Comparison of ENCODE assay signal across 9 mouse cellular contexts in genomic region chr17:35829737-35830136, GRCm38 (mm10). TPM values are rescaled to one million over a fixed set of nuclear protein-coding genes. Genes with fewer than 3 reads are reported as not detected.
DNase-seq lines count a peak whose midpoint lies in the region; ATAC-seq and TF ChIP-seq lines count a peak whose summit lies in the region.
"Had no signal": no experiment of that assay in that cellular context is flagged by ENCODE, and none has a peak within 500 bp of the region (broad histone marks: within the 10 kb centered on the region; RNA-seq: fewer than 3 reads in every experiment).

No protein-coding gene starts in this region.

- in situ Hi-C loops in CH12.LX (cut with MboI; ENCODE audit: low pct_ligation_motif_present, low pct_unique_long_range_greater_than_20kb, low sequenced_read_pairs): loop anchor here (5.0 kb wide), 1 partner anchor 87 kb away; no protein-coding TSS in a partner anchor

- no peak for DNase-seq in CH12.LX (ENCODE audit: extremely low read depth)
- DNase-seq in c-Kit-positive CD71-negative TER-119-negative erythroid progenitor cells, embryonic 14.5 days (ENCODE audit: low read depth): peak; percentile 81
- DNase-seq in forebrain, embryonic 11.5 days (ENCODE audit: low spot score): peak; percentile 92
- peak; percentile 88 to 90 for DNase-seq in heart, postnatal 10 days
- peak; percentile 91 to 94 for DNase-seq in kidney, postnatal 36 days
- peak; percentile 93 for DNase-seq in lung, embryonic 14.5 days
- peak; percentile 95 for DNase-seq in thymus, postnatal 0 days (ENCODE audit: low spot score)

- no peak overlapping the region for H3K4me2 ChIP-seq in CH12.LX (ENCODE audit: insufficient read depth, low read depth, poor library complexity, severe bottlenecking)
- no peak overlapping the region for H3K4me2 ChIP-seq in forebrain, embryonic 11.5 days (ENCODE audit: low read depth, low read length, severe bottlenecking)
- H3K4me2 ChIP-seq in lung, embryonic 14.5 days: peak overlapping the region; percentile 8; the same call in 1 of the 2 replicates

- WGBS in forebrain, embryonic 11.5 days: 1% methylated on average over 21 of the region's 21 CpGs
- WGBS in lung, embryonic 14.5 days: 3% methylated on average over 21 of the region's 21 CpGs

- H3K9ac ChIP-seq in CH12.LX (ENCODE audit: insufficient read depth, low read depth): no peak overlapping the region
- H3K9ac ChIP-seq in forebrain, embryonic 11.5 days (ENCODE audit: low read length): no peak overlapping the region; the same call in 1 of the 2 replicates
- no peak overlapping the region for H3K9ac ChIP-seq in lung, embryonic 14.5 days

- ATAC-seq in forebrain, embryonic 11.5 days (replicated peaks; ENCODE audit: low FRiP score): peak; percentile 63
- peak; percentile 70 for ATAC-seq in lung, embryonic 14.5 days (ENCODE audit: insufficient read depth)
- ATAC-seq in neutrophil, adult 5-6 weeks (ENCODE audit: extremely low read depth, insufficient number of reproducible peaks, low FRiP score, poor library complexity, severe bottlenecking): peak; percentile 94

- dilution Hi-C loops in CH12.LX (cut with MboI; ENCODE audit: extremely low pct_ligation_motif_present, extremely low pct_unique_long_range_greater_than_20kb, low sequenced_read_pairs): no loop called here

- no peak overlapping the region for H3K27ac ChIP-seq in CH12.LX (ENCODE audit: insufficient read depth, low read depth)
- no peak overlapping the region for H3K27ac ChIP-seq in forebrain, embryonic 11.5 days (ENCODE audit: low read depth, low read length)
- H3K27ac ChIP-seq in lung, embryonic 14.5 days (ENCODE audit: low read depth): no peak overlapping the region

- no peak for TF ChIP-seq EP300 in CH12.LX (IDR thresholded peaks at IDR 0.05; ENCODE audit: low read length)

- peaks cover 48 to 92% of the 10 kb centered on the region in 2 experiments for H3K36me3 ChIP-seq in CH12.LX (replicated peaks in 1 of 2; ENCODE audit: control insufficient read depth in 1 of 2, insufficient read depth in 1 of 2, low read length in 1 of 2)
- H3K36me3 ChIP-seq in forebrain, embryonic 11.5 days (ENCODE audit: control insufficient read depth, insufficient read depth, low read length): peaks cover 14% of the 10 kb centered on the region
- peaks cover 69% of the 10 kb centered on the region for H3K36me3 ChIP-seq in lung, embryonic 14.5 days (ENCODE audit: insufficient read depth)

- H3K4me1 ChIP-seq in CH12.LX (ENCODE audit: control insufficient read depth in 1 of 2, insufficient read depth in 2 of 2): peaks cover 0 to 11% of the 10 kb centered on the region in 2 experiments; a peak in 2 of 4 replicates
- peaks cover 7% of the 10 kb centered on the region; the same call in 1 of the 2 replicates for H3K4me1 ChIP-seq in forebrain, embryonic 11.5 days (replicated peaks; ENCODE audit: control insufficient read depth, insufficient read depth, low read length)
- no peaks in the 10 kb centered on the region for H3K4me1 ChIP-seq in lung, embryonic 14.5 days (ENCODE audit: insufficient read depth)

- H3K79me2 ChIP-seq in CH12.LX (replicated peaks; ENCODE audit: control insufficient read depth, extremely low read depth, insufficient read depth, poor library complexity, severe bottlenecking): peaks cover 5% of the 10 kb centered on the region

- TF ChIP-seq RAD21 in CH12.LX (IDR thresholded peaks at IDR 0.05; ENCODE audit: low read depth, low read length): peak; percentile 41

- no peak overlapping the region for H3K4me3 ChIP-seq in CH12.LX (replicated peaks in 1 of 3; ENCODE audit: low read depth in 2 of 3, low read length in 2 of 3, poor library complexity in 1 of 3)
- no peak overlapping the region for H3K4me3 ChIP-seq in forebrain, embryonic 11.5 days (ENCODE audit: low read depth, low read length)
- H3K4me3 ChIP-seq in lung, embryonic 14.5 days (ENCODE audit: low read depth, low read length): 0 out of 2 replicates have a peak overlapping the region, but pooled peaks have one; percentile 5
- H3K4me3 ChIP-seq: erythroblast, embryonic 14.5 days had no signal

- TF ChIP-seq CTCF in CH12.LX (conservative IDR thresholded peaks at IDR 0.05 in 1 of 2, IDR thresholded peaks at IDR 0.05 in 1 of 2; ENCODE audit: low read depth in 2 of 2, low read length in 2 of 2): peak in 1 of 2 experiments; percentile 65; a peak in 2 of 4 replicates
- TF ChIP-seq CTCF in lung, embryonic 14.5 days (IDR thresholded peaks at IDR 0.05; ENCODE audit: low read depth): peak; percentile 97

- H3K9me3 ChIP-seq in CH12.LX (replicated peaks; ENCODE audit: low read length): peaks cover 7% of the 10 kb centered on the region
- H3K9me3 ChIP-seq in forebrain, embryonic 11.5 days (ENCODE audit: control insufficient read depth, low read length): no peaks in the 10 kb centered on the region
- H3K9me3 ChIP-seq in lung, embryonic 14.5 days (ENCODE audit: low read depth, low read length): no peaks in the 10 kb centered on the region

- TF ChIP-seq POLR2A in CH12.LX (IDR thresholded peaks at IDR 0.05; ENCODE audit: low read depth, low read length): no peak

- intact Hi-C loops in heart, postnatal 10 days (cut with DNase I): loop anchor here (2.0 to 5.0 kb wide), 3 partner anchors 79 to 163 kb away; no protein-coding TSS in a partner anchor

- no peaks in the 10 kb centered on the region for H3K27me3 ChIP-seq in CH12.LX (replicated peaks)
- no peaks in the 10 kb centered on the region for H3K27me3 ChIP-seq in forebrain, embryonic 11.5 days (ENCODE audit: control insufficient read depth, insufficient read depth, low read length)
- no peaks in the 10 kb centered on the region for H3K27me3 ChIP-seq in lung, embryonic 14.5 days (ENCODE audit: insufficient read depth, low read length)

TF ChIP-seq in CH12.LX, 34 proteins besides CTCF, POLR2A, EP300 and RAD21 (continues in another document):
- TF ChIP-seq MAX (IDR thresholded peaks at IDR 0.05; ENCODE audit: low read length): no peak
- TF ChIP-seq NRF1 (IDR thresholded peaks at IDR 0.05; ENCODE audit: low read depth, low read length): peak; percentile 41
- no peak for TF ChIP-seq CHD2 (IDR thresholded peaks at IDR 0.05; ENCODE audit: low read length)
- no peak for TF ChIP-seq GABPA (IDR thresholded peaks at IDR 0.05; ENCODE audit: insufficient replicate concordance, low read depth, low read length)
- TF ChIP-seq SIN3A (IDR thresholded peaks at IDR 0.05; ENCODE audit: low read length): no peak
- peak; percentile 49 for TF ChIP-seq SMC3 (IDR thresholded peaks at IDR 0.05; ENCODE audit: low read depth, low read length)
- no peak for TF ChIP-seq RCOR1 (conservative IDR thresholded peaks at IDR 0.05; ENCODE audit: low read depth, low read length)
- no peak for TF ChIP-seq BHLHE40 (IDR thresholded peaks at IDR 0.05; ENCODE audit: low read depth, low read length)
- TF ChIP-seq PAX5 (IDR thresholded peaks at IDR 0.05; ENCODE audit: low read length): no peak

RNA-seq across cellular contexts. Expression of gene Flot1, which starts 6.7 kb away (rescaled TPM):
- 14.2 and 21.6 TPM in 2 replicates for total RNA-seq in CH12.LX (2012; rRNA removed)
- 12.8 and 16.3 TPM in 2 replicates for total RNA-seq in CH12.LX (2014; rRNA removed)
- polyA plus RNA-seq in CH12.LX (2012; ENCODE audit: insufficient read length, low read depth): 17.6 and 18.9 TPM in 2 replicates
- 48.5 and 49.5 TPM in 2 replicates for polyA plus RNA-seq in forebrain, embryonic 11.5 days (2014; fragmentation: Nextera tagmentation; extraction: Ambion mirVana)
- 100 to 1,000 TPM; 114 to 124 TPM for total RNA-seq in heart, postnatal 10 days (2021)
- polyA plus RNA-seq in lung, embryonic 14.5 days (2014; fragmentation: Nextera tagmentation; extraction: Ambion mirVana): 30.9 and 32.5 TPM in 2 replicates
- total RNA-seq in neutrophil, adult 5-6 weeks (2017): 172 and 193 TPM in 2 replicates
- 88.3 and 93.1 TPM in 2 replicates for polyA plus RNA-seq in thymus, postnatal 0 days (2015; fragmentation: Nextera tagmentation; extraction: Ambion mirVana)

RNA-seq across cellular contexts. Expression of gene Ier3, which starts 8.3 kb away (rescaled TPM):
- total RNA-seq in CH12.LX (2012; rRNA removed) (16.5 and 27.2 TPM in 2 replicates), CH12.LX (2014; rRNA removed) (13.9 and 15.0 TPM in 2 replicates)
- 12.4 and 12.6 TPM in 2 replicates for polyA plus RNA-seq in CH12.LX (2012; ENCODE audit: insufficient read length, low read depth)
- polyA plus RNA-seq in forebrain, embryonic 11.5 days (2014; fragmentation: Nextera tagmentation; extraction: Ambion mirVana): 2.4 and 3.5 TPM in 2 replicates
- total RNA-seq in heart, postnatal 10 days (2021): 10 to 100 TPM; 18.7 to 25.9 TPM
- 5.0 and 7.1 TPM in 2 replicates for polyA plus RNA-seq in lung, embryonic 14.5 days (2014; fragmentation: Nextera tagmentation; extraction: Ambion mirVana)
- 74.1 and 100 TPM in 2 replicates for total RNA-seq in neutrophil, adult 5-6 weeks (2017)
- 18.1 and 19.0 TPM in 2 replicates for polyA plus RNA-seq in thymus, postnatal 0 days (2015; fragmentation: Nextera tagmentation; extraction: Ambion mirVana)

RNA-seq across cellular contexts. Expression of gene Tubb5, which starts 8.4 kb away (rescaled TPM):
- 1,014 and 1,058 TPM in 2 replicates for total RNA-seq in CH12.LX (2012; rRNA removed)
- 1,031 and 1,121 TPM in 2 replicates for total RNA-seq in CH12.LX (2014; rRNA removed)
- 962 and 1,053 TPM in 2 replicates for polyA plus RNA-seq in CH12.LX (2012; ENCODE audit: insufficient read length, low read depth)
- 1,583 and 1,671 TPM in 2 replicates for polyA plus RNA-seq in forebrain, embryonic 11.5 days (2014; fragmentation: Nextera tagmentation; extraction: Ambion mirVana)
- 100 to 1,000 TPM; 358 to 363 TPM for total RNA-seq in heart, postnatal 10 days (2021)
- 1,155 and 1,206 TPM in 2 replicates for polyA plus RNA-seq in lung, embryonic 14.5 days (2014; fragmentation: Nextera tagmentation; extraction: Ambion mirVana)
- total RNA-seq in neutrophil, adult 5-6 weeks (2017): 182 and 191 TPM in 2 replicates
- 942 and 997 TPM in 2 replicates for polyA plus RNA-seq in thymus, postnatal 0 days (2015; fragmentation: Nextera tagmentation; extraction: Ambion mirVana)

RNA-seq across cellular contexts. Expression of gene Mdc1, which starts 11.6 kb away (rescaled TPM):
- 8.2 and 8.5 TPM in 2 replicates for total RNA-seq in CH12.LX (2012; rRNA removed)
- 2.4 and 3.3 TPM in 2 replicates for total RNA-seq in CH12.LX (2014; rRNA removed)
- polyA plus RNA-seq in CH12.LX (2012; ENCODE audit: insufficient read length, low read depth): 14.4 and 15.7 TPM in 2 replicates
- 27.2 and 29.2 TPM in 2 replicates for polyA plus RNA-seq in forebrain, embryonic 11.5 days (2014; fragmentation: Nextera tagmentation; extraction: Ambion mirVana)
- 10 to 100 TPM; 20.4 to 22.1 TPM for total RNA-seq in heart, postnatal 10 days (2021)
- polyA plus RNA-seq in lung, embryonic 14.5 days (2014; fragmentation: Nextera tagmentation; extraction: Ambion mirVana): 19.5 and 21.6 TPM in 2 replicates
- total RNA-seq in neutrophil, adult 5-6 weeks (2017): 22.5 and 30.7 TPM in 2 replicates
- polyA plus RNA-seq in thymus, postnatal 0 days (2015; fragmentation: Nextera tagmentation; extraction: Ambion mirVana): 6.7 TPM in 2 replicates

RNA-seq across cellular contexts. Expression of gene Nrm, which starts 31.4 kb away (rescaled TPM):
- total RNA-seq in CH12.LX (2012; rRNA removed) (12.5 and 16.7 TPM in 2 replicates), CH12.LX (2014; rRNA removed) (10.0 and 12.1 TPM in 2 replicates)
- 14.0 and 15.4 TPM in 2 replicates for polyA plus RNA-seq in CH12.LX (2012; ENCODE audit: insufficient read length, low read depth)
- polyA plus RNA-seq in forebrain, embryonic 11.5 days (2014; fragmentation: Nextera tagmentation; extraction: Ambion mirVana): 65.7 and 68.8 TPM in 2 replicates
- total RNA-seq in heart, postnatal 10 days (2021): 10 to 100 TPM; 12.6 to 13.5 TPM
- 69.2 and 72.0 TPM in 2 replicates for polyA plus RNA-seq in lung, embryonic 14.5 days (2014; fragmentation: Nextera tagmentation; extraction: Ambion mirVana)
- total RNA-seq in neutrophil, adult 5-6 weeks (2017): 42.5 and 45.6 TPM in 2 replicates
- polyA plus RNA-seq in thymus, postnatal 0 days (2015; fragmentation: Nextera tagmentation; extraction: Ambion mirVana): 53.7 and 59.1 TPM in 2 replicates
